Mouse (Mus musculus): ENCODE data around the gene Hsd17b1. TPM values are rescaled to one million over a fixed set of nuclear protein-coding genes. Genes with fewer than 3 reads are reported as not detected.

The Hsd17b1 gene
- total and polyA plus RNA-seq, 2 experiments from 2014 or later, result 0.27 TPM; not detected in 1

GRCm38 (mm10) chr11:101079746-101080145 lies 1.5 kb downstream of the Hsd17b1 start:
- Histone ChIP-seq H3K27me3 (ENCODE audit: insufficient read depth, low read length) (peaks cover 29% of the 10 kb centered on the region), H3K36me3 (ENCODE audit: insufficient read depth, low read length) (peaks cover 4% of the 10 kb centered on the region; the same call in 1 of the 2 replicates), H3K4me1 (ENCODE audit: insufficient read depth, low read length) (peaks cover 8% of the 10 kb centered on the region; the same call in 1 of the 2 replicates), H3K4me2 (ENCODE audit: low read depth, low read length, poor library complexity, severe bottlenecking) (no peak overlapping the region), H3K9me3 (ENCODE audit: low read length) (no peaks in the 10 kb centered on the region), H3K4me3 (ENCODE audit: low read depth, low read length) (no peak overlapping the region), H3K9ac (replicated peaks; ENCODE audit: low read length, poor library complexity, severe bottlenecking) (no peak overlapping the region), H3K27ac (ENCODE audit: low read depth, low read length) (no peak overlapping the region)
- no peak for ATAC-seq (ENCODE audit: low FRiP score)
- no peak for TF ChIP-seq CTCF (IDR thresholded peaks at IDR 0.05)
- WGBS, result 8% methylated on average over 27 of the region's 27 CpGs
- no peak for DNase-seq (ENCODE audit: low spot score)

- ATAC-seq (ENCODE audit: low FRiP score) (no peak), DNase-seq (ENCODE audit: low spot score) (no peak)
- Histone ChIP-seq H3K9ac (replicated peaks; ENCODE audit: low read length, poor library complexity, severe bottlenecking) (no peak overlapping the region), H3K4me2 (ENCODE audit: low read depth, low read length, poor library complexity, severe bottlenecking) (no peak overlapping the region), H3K36me3 (ENCODE audit: insufficient read depth, low read length) (peaks cover 8% of the 10 kb centered on the region; the same call in 1 of the 2 replicates), H3K27ac (ENCODE audit: low read depth, low read length) (no peak overlapping the region), H3K9me3 (ENCODE audit: low read length) (no peaks in the 10 kb centered on the region), H3K4me1 (ENCODE audit: insufficient read depth, low read length) (peaks cover 8% of the 10 kb centered on the region; the same call in 1 of the 2 replicates), H3K27me3 (ENCODE audit: insufficient read depth, low read length) (peaks cover 29% of the 10 kb centered on the region), H3K4me3 (ENCODE audit: low read depth, low read length) (no peak overlapping the region)
- WGBS, result 65% methylated on average over 5 of the region's 5 CpGs
- no peak for TF ChIP-seq CTCF (IDR thresholded peaks at IDR 0.05)
Observed at GRCm38 (mm10) chr11:101080421-101080820, 2.2 kb downstream of the Hsd17b1 start.

GRCm38 (mm10) chr11:101081659-101082058 lies 3.4 kb downstream of the Hsd17b1 start:
- Histone ChIP-seq H3K4me1 (ENCODE audit: insufficient read depth, low read length) (peaks cover 12% of the 10 kb centered on the region; the same call in 1 of the 2 replicates), H3K27ac (ENCODE audit: low read depth, low read length) (peak overlapping the region; percentile 80; the same call in 1 of the 2 replicates), H3K27me3 (ENCODE audit: insufficient read depth, low read length) (peaks cover 29% of the 10 kb centered on the region), H3K9me3 (ENCODE audit: low read length) (no peaks in the 10 kb centered on the region), H3K4me2 (ENCODE audit: low read depth, low read length, poor library complexity, severe bottlenecking) (peak overlapping the region; percentile 99), H3K4me3 (ENCODE audit: low read depth, low read length) (peak overlapping the region; percentile 66), H3K9ac (replicated peaks; ENCODE audit: low read length, poor library complexity, severe bottlenecking) (no peak overlapping the region), H3K36me3 (ENCODE audit: insufficient read depth, low read length) (peaks cover 8% of the 10 kb centered on the region; the same call in 1 of the 2 replicates)
- no peak for TF ChIP-seq CTCF (IDR thresholded peaks at IDR 0.05)
- 4% methylated on average over 10 of the region's 10 CpGs for WGBS
- no peak for DNase-seq (ENCODE audit: low spot score)
- ATAC-seq (ENCODE audit: low FRiP score), result no peak

- ATAC-seq (ENCODE audit: low FRiP score), result peak; percentile 88
- TF ChIP-seq CTCF (IDR thresholded peaks at IDR 0.05), result peak; percentile 75
- Histone ChIP-seq H3K4me1 (ENCODE audit: insufficient read depth, low read length) (peaks cover 12% of the 10 kb centered on the region; the same call in 1 of the 2 replicates), H3K27ac (ENCODE audit: low read depth, low read length) (peak within 1 kb of the TSS; percentile 80), H3K4me3 (ENCODE audit: low read depth, low read length) (peak within 1 kb of the TSS; percentile 66), H3K27me3 (ENCODE audit: insufficient read depth, low read length) (peaks cover 29% of the 10 kb centered on the region), H3K9ac (replicated peaks; ENCODE audit: low read length, poor library complexity, severe bottlenecking) (peak within 1 kb of the TSS; percentile 88), H3K9me3 (ENCODE audit: low read length) (no peaks in the 10 kb centered on the region), H3K4me2 (ENCODE audit: low read depth, low read length, poor library complexity, severe bottlenecking) (peak within 1 kb of the TSS; percentile 99), H3K36me3 (ENCODE audit: insufficient read depth, low read length) (peaks cover 8% of the 10 kb centered on the region; the same call in 1 of the 2 replicates)
- under 1% methylated on average over 46 of the region's 51 CpGs for WGBS
- DNase-seq (ENCODE audit: low spot score), result peak; percentile 96
Observed at GRCm38 (mm10) chr11:101082208-101083082, 4.2 kb downstream of the Hsd17b1 start, which contains the start of gene Coasy. Gene Coasy (plus strand): TSS chr11:101082565.

- H3K4me3 ChIP-seq (ENCODE audit: low read depth, low read length), result peak overlapping the region; percentile 66
- DNase-seq (ENCODE audit: low spot score), result no peak
- peak overlapping the region; percentile 88 for H3K9ac ChIP-seq (replicated peaks; ENCODE audit: low read length, poor library complexity, severe bottlenecking)
- H3K27ac ChIP-seq (ENCODE audit: low read depth, low read length), result peak overlapping the region; percentile 80
- ATAC-seq (ENCODE audit: low FRiP score), result peak; percentile 13; the same call in 1 of the 2 replicates
- no peak for TF ChIP-seq CTCF (IDR thresholded peaks at IDR 0.05)
- H3K4me1 ChIP-seq (ENCODE audit: insufficient read depth, low read length), result peaks cover 18% of the 10 kb centered on the region
- 34% methylated on average over 19 of the region's 19 CpGs for WGBS
- peak overlapping the region; percentile 99 for H3K4me2 ChIP-seq (ENCODE audit: low read depth, low read length, poor library complexity, severe bottlenecking)
- peaks cover 6% of the 10 kb centered on the region; the same call in 1 of the 2 replicates for H3K36me3 ChIP-seq (ENCODE audit: insufficient read depth, low read length)
- H3K9me3 ChIP-seq (ENCODE audit: low read length), result no peaks in the 10 kb centered on the region
- peaks cover 22% of the 10 kb centered on the region for H3K27me3 ChIP-seq (ENCODE audit: insufficient read depth, low read length)
Observed at GRCm38 (mm10) chr11:101083083-101083697, 5.0 kb downstream of the Hsd17b1 start.

All from midbrain, postnatal 0 days (tissue).